Mouse (Mus musculus) gastrocnemius, postnatal 25 days (tissue): ENCODE data around the gene Lrriq3. TPM values are rescaled to one million over a fixed set of nuclear protein-coding genes. Genes with fewer than 3 reads are reported as not detected.

Experiments
- total RNA-seq, 2 experiments: library from RNA; stranded (reverse); gene quantifications; 1 replicate in 1 of 2; 2 replicates in 1 of 2; pipeline ENCODE4 v1.2.3; 2021

The Lrriq3 gene
- total RNA-seq, 2 experiments from 2014 or later, result 0.13 to 0.43 TPM

Other genes with a start within 250 kb of the Lrriq3 start
- gene Tnni3k, start 38.0 kb upstream of the Lrriq3 start, total RNA-seq, result not detected
- gene Fpgt, start within 50 bp of the Lrriq3 start, total RNA-seq, result 1 to 10 TPM; 4.7 to 4.9 TPM